Mouse (Mus musculus) frontal cortex, adult 2 months (tissue): ENCODE data around the gene Smim15. TPM values are rescaled to one million over a fixed set of nuclear protein-coding genes. Genes with fewer than 3 reads are reported as not detected.
A peak's percentile ranks its signal among the peaks of the same experiment; 100 is the strongest.

Source experiments
- DNase-seq, 2 experiments: peaks; one replicate each; pipeline ENCODE4 v3.0.0; 2022; ENCODE audit warnings: low spot score in 1 of 2; ENCODE audit errors: extremely low spot score in 1 of 2
- polyA plus RNA-seq: library from polyadenylated mRNA; depleted of rRNA; stranded (reverse); fragments of >200 nt; gene quantifications from 2 replicates; pipeline ENCODE4 v1.2.3, GENCODE M21; 2012; rRNA removed

Smim15 gene
- 42.2 and 49.2 TPM in 2 replicates for polyA plus RNA-seq

DNA sequence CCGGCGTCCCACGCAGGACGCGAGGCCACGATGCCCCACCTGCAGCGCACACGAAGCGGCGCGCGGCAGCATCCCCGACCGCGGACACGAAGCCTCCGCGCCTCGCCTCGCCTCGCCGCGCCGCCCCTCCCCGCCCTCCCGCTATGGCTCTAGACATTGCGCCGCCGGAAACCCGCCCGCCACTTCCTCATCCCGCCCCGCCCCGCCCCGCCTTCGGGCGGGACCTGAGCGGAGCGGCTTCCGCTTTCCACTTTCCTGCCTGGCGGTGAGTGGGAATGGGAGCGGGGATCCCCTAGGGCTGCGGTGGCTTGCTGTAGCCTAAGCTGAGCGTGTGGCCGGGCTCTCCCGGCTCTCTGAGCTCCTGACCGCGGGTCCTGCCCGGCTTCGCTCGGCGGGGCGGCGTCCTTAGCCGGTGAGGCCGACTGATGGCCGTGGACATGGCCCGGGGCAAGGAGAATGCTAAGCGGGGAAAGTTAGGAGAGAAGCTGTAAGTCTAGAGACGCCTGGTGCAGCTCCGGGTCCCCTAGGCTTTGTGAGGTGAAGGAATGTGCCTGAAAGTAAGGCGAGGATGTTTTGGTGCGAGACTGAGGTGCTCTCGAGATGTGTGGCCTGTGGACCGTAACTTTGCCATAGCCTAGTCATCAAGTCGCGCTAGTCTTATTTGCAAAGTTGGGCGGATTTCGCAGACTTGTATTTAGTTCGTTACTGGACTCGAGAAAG, at the start of gene Smim15:
Smim15 (plus strand) TSS at position 225 of the 720 bp plus-strand sequence.
- DNase-seq, result peak; percentile 71 to 89

- no peak for DNase-seq
Observed at GRCm38 (mm10) chr13:107995211-107995610, 49.0 kb upstream of the Smim15 start.

DNA sequence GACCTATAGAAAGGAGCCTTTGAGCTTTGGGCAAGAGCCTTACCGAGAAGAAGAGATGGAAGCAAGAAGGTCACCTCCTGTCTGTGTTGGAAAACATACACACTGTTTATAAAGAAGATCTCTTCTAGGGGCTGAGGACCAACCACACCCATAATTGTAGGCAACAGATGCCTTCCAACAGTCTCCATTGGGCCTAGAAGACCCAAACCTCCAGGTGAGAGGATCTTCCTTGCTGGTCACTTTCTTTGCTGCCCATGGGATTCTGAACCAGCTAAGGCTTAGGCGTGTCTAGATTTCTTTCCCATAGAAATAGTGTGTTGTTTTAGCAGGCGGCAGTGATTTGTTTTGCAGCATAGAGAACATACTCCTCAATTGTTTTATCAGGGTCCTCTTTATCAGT, 47.9 kb upstream of the Smim15 start:
- no peak for DNase-seq

DNA sequence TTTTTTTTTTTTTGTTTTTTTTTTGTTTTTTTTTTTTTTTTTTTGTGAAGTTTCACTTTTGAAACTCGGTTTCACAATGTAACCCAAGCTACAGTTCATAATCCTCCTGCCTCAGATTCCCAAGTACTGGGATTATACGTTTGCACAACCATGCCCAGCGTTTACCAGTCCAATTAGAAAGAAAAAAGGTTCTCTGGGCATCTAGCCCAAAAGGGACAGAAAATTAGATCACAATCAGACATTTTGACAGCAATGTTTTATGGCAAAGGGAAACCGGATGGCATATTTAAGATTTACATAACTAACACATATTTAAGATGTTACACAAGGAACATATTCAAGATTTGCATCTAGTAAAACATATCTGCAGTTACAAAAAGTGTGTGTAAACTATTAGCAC, 36.4 kb upstream of the Smim15 start:
- no peak for DNase-seq

GRCm38 (mm10) chr13:108013110-108013509, 31.1 kb upstream of the Smim15 start:
- DNase-seq, result no peak

DNA sequence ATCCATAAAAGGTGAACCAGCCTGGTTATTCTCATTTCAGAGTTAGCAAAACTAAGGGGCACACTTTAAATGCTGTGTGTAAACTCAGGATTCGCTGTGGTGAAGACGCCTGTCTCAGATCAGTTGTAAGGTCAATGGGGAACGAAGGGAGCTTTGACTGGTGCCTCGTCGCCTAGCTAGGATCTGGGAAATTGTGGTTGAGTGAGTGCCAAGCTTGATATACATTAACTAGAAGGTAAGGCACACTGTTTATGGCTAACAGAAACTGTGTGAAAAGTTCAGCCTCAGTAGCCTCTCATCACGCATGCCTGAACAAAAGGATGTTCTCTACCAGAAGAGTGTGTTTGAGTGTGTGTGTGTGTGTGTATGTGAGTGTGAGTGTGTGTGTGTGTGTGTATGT, 30.4 kb upstream of the Smim15 start:
- DNase-seq, result no peak

DNA sequence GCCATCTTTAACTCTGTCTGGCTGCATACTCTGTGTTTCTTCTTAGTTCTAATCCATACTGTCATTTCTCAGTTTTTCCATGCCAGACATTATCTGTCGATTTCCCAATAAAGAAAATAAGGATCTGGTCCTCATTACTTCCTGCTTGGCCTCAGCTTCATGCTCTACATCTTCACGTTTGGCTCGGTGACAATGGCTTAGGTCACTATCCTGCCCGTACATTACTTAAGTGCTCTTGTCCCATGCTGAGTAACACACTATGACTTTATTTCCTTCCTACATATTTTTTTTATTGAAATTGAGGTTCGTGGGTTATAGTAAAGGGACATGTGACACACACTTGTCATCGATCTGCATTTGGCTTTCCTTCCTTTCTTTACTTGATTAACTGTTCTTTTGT, 29.1 kb upstream of the Smim15 start:
- DNase-seq, result no peak

- DNase-seq, result no peak
Observed at GRCm38 (mm10) chr13:108017349-108017748, 26.9 kb upstream of the Smim15 start.

- no peak for DNase-seq
Observed at GRCm38 (mm10) chr13:108025802-108026201, 18.4 kb upstream of the Smim15 start.

DNA sequence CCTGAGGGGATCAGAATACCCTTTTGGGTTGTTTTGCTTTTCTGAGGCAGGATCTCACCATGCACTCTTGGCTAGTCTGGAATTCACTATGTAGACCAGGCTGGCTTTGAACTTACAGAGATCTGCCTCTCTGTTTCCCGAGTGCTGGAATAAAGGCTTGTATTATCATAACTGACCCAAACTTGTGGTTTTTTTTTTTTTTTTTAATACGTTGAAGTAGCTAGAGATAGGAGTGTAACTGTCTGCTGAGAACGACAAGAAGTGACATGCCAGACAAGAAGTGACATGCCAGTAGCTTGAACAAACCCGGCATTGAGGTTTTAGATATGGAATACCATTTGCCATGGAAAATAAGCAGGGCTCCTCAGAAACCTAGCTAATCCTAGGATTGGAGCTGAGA, 11.5 kb upstream of the Smim15 start:
- no peak for DNase-seq

DNA sequence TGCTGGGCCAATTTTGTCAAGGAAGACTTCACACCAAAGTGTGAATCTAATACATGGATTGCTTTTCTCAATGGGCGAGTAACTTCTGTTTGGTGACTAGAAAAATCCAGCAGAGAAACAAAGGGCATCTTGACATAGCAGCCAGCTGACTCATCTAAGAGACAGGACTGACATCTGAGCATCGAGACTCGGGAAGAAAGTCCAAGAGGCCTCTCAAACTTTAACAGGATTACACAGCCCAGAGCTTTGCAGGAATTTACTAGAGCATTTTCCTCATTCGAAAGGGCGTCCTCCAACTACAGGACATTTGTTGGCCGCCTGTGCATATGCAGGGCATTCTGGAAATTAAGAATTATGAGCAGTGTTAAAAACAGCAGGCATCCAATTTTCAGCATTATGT, 4.9 kb upstream of the Smim15 start:
- DNase-seq, result no peak

DNA sequence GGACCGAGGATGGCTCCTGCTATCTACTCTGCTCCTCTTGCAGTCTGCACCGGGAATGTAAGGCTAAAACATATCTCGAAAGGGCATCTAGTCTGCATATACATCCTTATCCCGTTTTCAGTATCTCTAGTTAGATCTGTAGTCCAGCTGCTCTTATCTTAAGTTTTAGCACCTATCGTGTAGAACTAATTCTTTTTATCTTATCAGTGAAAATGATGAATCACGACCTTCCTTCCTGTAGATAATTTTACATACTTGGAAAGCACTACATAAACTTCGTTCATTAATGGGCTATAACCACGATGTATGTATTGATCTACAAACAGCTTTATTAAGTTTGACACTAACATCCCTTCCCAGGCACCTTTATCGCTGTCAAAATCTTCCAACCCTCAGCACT, 4.3 kb upstream of the Smim15 start:
- no peak for DNase-seq

DNA sequence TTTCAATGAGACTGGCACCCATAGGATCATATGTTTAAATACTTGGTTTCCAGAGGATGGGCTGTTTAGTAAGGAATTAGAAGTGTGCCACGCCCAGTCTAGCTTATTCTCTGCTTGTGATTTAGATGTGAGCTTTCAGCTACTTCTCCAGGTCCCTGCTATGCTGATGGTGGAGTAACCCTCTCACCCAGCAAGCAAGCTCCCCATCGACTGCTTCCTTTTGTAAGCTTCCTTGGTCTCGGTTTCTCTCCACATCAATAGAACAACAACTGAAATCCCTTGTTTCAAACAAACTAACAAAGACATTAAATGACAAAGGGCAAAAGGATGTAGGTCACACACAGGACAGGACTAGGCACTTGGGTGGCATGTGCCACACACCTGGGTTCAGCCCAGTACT, 3.8 kb upstream of the Smim15 start:
- DNase-seq, result no peak

- peak; percentile 55 to 81 for DNase-seq
Observed at GRCm38 (mm10) chr13:108041358-108041757, 2.9 kb upstream of the Smim15 start.

DNA sequence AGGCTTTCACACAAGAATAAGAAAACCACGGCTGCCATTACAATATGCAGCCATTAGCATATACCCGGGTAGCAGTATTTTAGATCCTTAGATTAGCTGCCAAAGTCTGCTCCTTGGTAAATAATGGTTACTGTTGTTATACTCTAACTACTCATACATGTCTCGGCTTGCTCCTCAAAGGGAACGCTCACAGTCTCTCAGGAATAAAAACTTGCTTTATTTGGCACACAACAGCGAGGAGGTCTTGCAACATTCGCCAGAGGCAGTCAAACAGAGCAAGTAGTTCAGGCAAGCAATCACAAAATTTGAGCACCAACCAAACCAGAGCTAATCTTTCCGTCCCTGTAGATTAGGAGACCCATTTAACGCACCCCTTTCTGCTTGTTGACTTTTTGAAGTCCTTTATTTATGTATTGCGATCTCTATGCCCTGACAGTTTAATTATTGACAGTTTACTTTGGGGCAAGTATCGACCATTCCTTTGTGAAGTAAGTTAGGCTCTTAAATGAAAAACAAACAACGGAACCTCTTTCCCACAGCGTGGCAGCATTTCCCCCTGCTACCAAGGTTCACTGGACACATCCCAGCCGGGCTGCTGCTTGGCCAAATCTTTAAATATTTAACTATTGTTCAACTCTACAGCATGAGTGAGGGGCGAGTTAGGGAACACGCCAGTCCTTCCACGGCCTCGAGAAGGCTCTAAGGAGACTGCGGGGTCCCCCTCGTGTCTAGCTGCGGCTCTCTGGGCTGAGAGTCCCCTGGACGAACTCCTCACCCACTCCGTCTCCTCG, 620 bp upstream of the Smim15 start:
- peak in 1 of 2 experiments; percentile 41 for DNase-seq

- no peak for DNase-seq
Observed at GRCm38 (mm10) chr13:108045646-108046045, 1.4 kb downstream of the Smim15 start.

DNA sequence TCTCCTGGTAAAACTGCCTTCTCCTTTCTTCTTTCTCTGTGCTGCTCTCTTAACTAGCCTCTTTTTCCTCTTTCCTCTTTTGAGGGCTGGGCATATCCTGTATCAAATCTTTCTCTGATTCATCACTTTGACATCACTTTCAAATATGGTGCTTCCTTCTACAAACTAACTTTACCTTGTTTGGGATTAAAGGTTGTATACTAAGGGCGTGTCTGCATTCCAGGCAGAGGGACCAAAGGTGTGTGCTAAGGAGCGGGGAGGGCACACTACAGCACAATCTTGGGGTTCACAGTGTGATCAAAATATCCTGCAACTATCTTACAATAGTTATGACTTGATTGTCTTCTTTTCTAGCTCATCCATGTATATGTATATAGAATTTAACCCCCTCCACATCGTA, 1.8 kb downstream of the Smim15 start:
- no peak for DNase-seq

- no peak for DNase-seq
Observed at GRCm38 (mm10) chr13:108046891-108047290, 2.6 kb downstream of the Smim15 start.

DNA sequence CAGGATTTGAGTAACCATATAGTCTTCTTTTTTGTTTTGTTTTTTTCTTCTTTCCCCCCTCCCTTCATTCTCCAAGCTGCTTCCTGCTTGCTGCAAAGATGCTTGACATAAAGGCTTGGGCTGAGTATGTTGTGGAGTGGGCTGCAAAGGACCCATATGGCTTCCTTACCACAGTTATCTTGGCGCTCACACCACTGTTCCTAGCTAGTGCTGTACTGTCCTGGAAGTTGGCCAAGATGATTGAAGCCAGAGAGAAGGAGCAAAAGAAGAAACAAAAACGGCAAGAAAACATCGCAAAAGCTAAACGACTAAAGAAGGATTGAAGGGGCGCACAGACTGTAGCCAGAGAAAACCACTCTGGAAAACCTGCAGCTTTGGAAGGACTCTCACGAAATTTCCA, 3.1 kb downstream of the Smim15 start:
- peak in 1 of 2 experiments; percentile 50 for DNase-seq

- DNase-seq, result peak in 1 of 2 experiments; percentile 26
Observed at GRCm38 (mm10) chr13:108056896-108057295, 12.7 kb downstream of the Smim15 start.

DNA sequence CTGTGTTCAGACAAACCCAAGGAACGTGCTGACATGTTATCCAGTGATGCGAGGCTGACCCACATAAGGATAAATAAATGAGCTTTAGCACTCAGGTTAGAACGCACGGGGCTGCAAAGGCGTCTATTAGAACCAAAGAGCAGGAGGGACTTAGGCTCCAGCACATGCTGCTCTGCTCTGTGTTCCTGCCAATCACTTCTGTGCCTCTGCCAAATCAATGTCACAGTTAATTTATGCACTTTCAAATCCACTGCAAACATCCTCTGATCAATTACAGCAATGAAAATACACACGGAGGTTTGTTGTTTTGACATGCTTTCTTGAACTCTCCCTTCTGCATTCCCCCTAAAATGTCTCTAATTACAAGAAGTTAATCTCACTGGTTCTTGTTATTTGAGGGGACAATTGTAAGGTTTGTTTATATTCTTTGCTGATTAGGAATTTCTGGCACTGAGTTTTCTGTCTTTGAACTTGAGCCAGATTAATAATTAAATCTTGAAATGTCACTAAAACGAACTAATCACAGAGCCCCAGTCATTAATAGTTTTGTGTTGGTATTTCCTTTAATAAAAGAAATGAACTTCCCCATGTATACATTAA, 16.1 kb downstream of the Smim15 start:
- DNase-seq, result no peak
